Mouse (Mus musculus) forebrain, embryonic 16.5 days (tissue): ENCODE results near the gene Olfr615. TPM values are rescaled to one million over a fixed set of nuclear protein-coding genes. Genes with fewer than 3 reads are reported as not detected.

Experiments used
- ATAC-seq: fragments of 200-750 bp; cut with Nextera tagmentation; 2 replicates; pipeline ENCODE4 v1.8.0; 2017; ENCODE audit warnings: mild to moderate bottlenecking, moderate library complexity
- H3K27ac ChIP-seq: fragments of 300-500 bp; sonication (generic); 2 replicates; pipeline ENCODE4 v1.5.1; 2014; ENCODE audit warnings: low read length, control low read depth
- H3K27me3 ChIP-seq: fragments of 300-500 bp; sonication (generic); replicated peaks from 2 replicates; pipeline ENCODE4 v1.6.1; 2014; ENCODE audit warnings: low read length; ENCODE audit not compliant: control insufficient read depth, insufficient read depth
- H3K36me3 ChIP-seq: fragments of 300-500 bp; sonication (generic); 2 replicates; pipeline ENCODE4 v1.6.1; 2014; ENCODE audit not compliant: control insufficient read depth, insufficient read depth
- H3K4me1 ChIP-seq: fragments of 300-500 bp; sonication (generic); replicated peaks from 2 replicates; pipeline ENCODE4 v1.6.1; 2014; ENCODE audit warnings: low read length; ENCODE audit not compliant: control insufficient read depth, insufficient read depth
- H3K4me2 ChIP-seq: fragments of 300-500 bp; sonication (generic); 2 replicates; pipeline ENCODE4 v1.6.1; 2014; ENCODE audit warnings: mild to moderate bottlenecking, low read length, control low read depth
- H3K4me3 ChIP-seq: fragments of 300-500 bp; sonication (generic); replicated peaks from 2 replicates; pipeline ENCODE4 v1.5.1; 2014; ENCODE audit warnings: mild to moderate bottlenecking, low read length, control low read depth
- H3K9ac ChIP-seq: fragments of 300-500 bp; sonication (generic); replicated peaks from 2 replicates; pipeline ENCODE4 v1.6.1; 2014; ENCODE audit warnings: low read depth, low read length, control low read depth
- H3K9me3 ChIP-seq: fragments of 300-500 bp; sonication (generic); 2 replicates; pipeline ENCODE4 v1.6.1; 2016; ENCODE audit warnings: low read length; ENCODE audit not compliant: control insufficient read depth
- WGBS: fragments of 180-500 bp; shearing (Covaris S2); extraction: QIAGEN DNeasy Blood & Tissue Kit; methylation state at CpG from one replicate; pipeline ENCODE4 v1.1.7; 2014; 5-methylcytosine and 5-hydroxymethylcytosine counted together
- microRNA-seq: library from miRNA; unstranded; fragments of <30 nt; microRNA quantifications from one replicate; pipeline ENCODE4, GENCODE M21; 2017
- polyA plus RNA-seq: library from polyadenylated mRNA; unstranded; fragments of >200 nt; fragmentation: Nextera tagmentation; extraction: Ambion mirVana; gene quantifications from 2 replicates; pipeline ENCODE4 v1.2.1, GENCODE M21; 2015

Olfr615 gene
- polyA plus RNA-seq, 1 experiment from 2014 or later, result not detected

DNA sequence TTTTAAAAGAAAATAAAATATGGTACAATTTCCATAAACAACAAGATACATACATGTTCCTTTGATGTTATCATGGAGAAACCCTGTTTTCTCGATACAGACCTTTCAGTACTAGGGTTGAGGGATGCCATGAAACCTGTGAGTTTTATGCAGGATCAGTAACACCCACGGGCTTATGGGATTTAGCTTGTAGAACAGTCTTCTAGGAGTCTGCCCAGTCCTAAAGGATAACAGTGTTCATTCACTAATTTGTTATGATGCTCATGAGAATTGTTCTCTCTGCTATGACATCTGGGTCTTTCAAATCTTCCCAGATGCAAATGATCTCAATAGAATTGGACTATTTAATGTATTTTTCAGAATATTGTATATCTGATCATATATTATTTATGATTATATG lies 56.6 kb downstream of the Olfr615 start, which contains the start of gene Olfr620:
Gene Olfr620, minus strand, starts transcription at position 101 of the 400 bp plus-strand sequence.
- Histone ChIP-seq H3K4me2 (no peak within 1 kb of the TSS), H3K4me3 (no peak within 1 kb of the TSS), H3K36me3 (no peaks in the 10 kb centered on the region), H3K4me1 (no peaks in the 10 kb centered on the region), H3K27ac (no peak within 1 kb of the TSS), H3K9me3 (no peaks in the 10 kb centered on the region), H3K27me3 (no peaks in the 10 kb centered on the region), H3K9ac (no peak within 1 kb of the TSS)
- 77% methylated on average over 2 of the region's 2 CpGs for WGBS
- ATAC-seq, result no peak

Small RNAs within 50 kb of the gene (microRNA-seq; reads per million reads assigned to microRNA genes)
- not detected for gene Gm26506

Other genes starting within 250 kb of the Olfr615 start
- gene Olfr597, start 239.8 kb upstream of the Olfr615 start, polyA plus RNA-seq, result not detected in 2 replicates
- not detected in 2 replicates for gene Olfr598, start 232.5 kb upstream of the Olfr615 start, polyA plus RNA-seq
- not detected in 2 replicates for gene Olfr599, start 220.2 kb upstream of the Olfr615 start, polyA plus RNA-seq
- not detected in 2 replicates for gene Olfr600, start 206.4 kb upstream of the Olfr615 start, polyA plus RNA-seq
- not detected in 2 replicates for gene Olfr601, start 193.4 kb upstream of the Olfr615 start, polyA plus RNA-seq
- not detected in 2 replicates for gene Olfr603, start 169.9 kb upstream of the Olfr615 start, polyA plus RNA-seq
- not detected in 2 replicates for gene Usp17lc, start 141.0 kb upstream of the Olfr615 start, polyA plus RNA-seq
- not detected in 2 replicates for gene Olfr605, start 110.6 kb upstream of the Olfr615 start, polyA plus RNA-seq
- gene Olfr606, start 107.0 kb upstream of the Olfr615 start, polyA plus RNA-seq, result not detected in 2 replicates
- not detected in 2 replicates for gene Olfr607, start 91.9 kb upstream of the Olfr615 start, polyA plus RNA-seq
- gene Olfr608, start 86.2 kb upstream of the Olfr615 start, polyA plus RNA-seq, result not detected in 2 replicates
- not detected in 2 replicates for gene Olfr609, start 58.0 kb upstream of the Olfr615 start, polyA plus RNA-seq
- gene Olfr610, start 44.0 kb upstream of the Olfr615 start, polyA plus RNA-seq, result not detected in 2 replicates
- gene Olfr611, start 35.2 kb upstream of the Olfr615 start, polyA plus RNA-seq, result not detected in 2 replicates
- not detected in 2 replicates for gene Olfr612, start 13.4 kb upstream of the Olfr615 start, polyA plus RNA-seq
- not detected in 2 replicates for gene Olfr613, start 8.0 kb upstream of the Olfr615 start, polyA plus RNA-seq
- gene Olfr616, start 13.1 kb downstream of the Olfr615 start, polyA plus RNA-seq, result not detected in 2 replicates
- gene Olfr617, start 17.0 kb downstream of the Olfr615 start, polyA plus RNA-seq, result not detected in 2 replicates
- gene Olfr618, start 34.0 kb downstream of the Olfr615 start, polyA plus RNA-seq, result not detected in 2 replicates
- not detected in 2 replicates for gene Olfr619, start 44.5 kb downstream of the Olfr615 start, polyA plus RNA-seq
- not detected in 2 replicates for gene Olfr620, start 56.5 kb downstream of the Olfr615 start, polyA plus RNA-seq
- gene Olfr622, start 86.6 kb downstream of the Olfr615 start, polyA plus RNA-seq, result not detected in 2 replicates
- not detected in 2 replicates for gene Olfr623, start 107.6 kb downstream of the Olfr615 start, polyA plus RNA-seq
- gene Olfr624, start 115.1 kb downstream of the Olfr615 start, polyA plus RNA-seq, result not detected in 2 replicates
- not detected in 2 replicates for gene Olfr625-ps1, start 126.6 kb downstream of the Olfr615 start, polyA plus RNA-seq
- gene Olfr243, start 158.6 kb downstream of the Olfr615 start, polyA plus RNA-seq, result not detected in 2 replicates
- gene Olfr628, start 174.3 kb downstream of the Olfr615 start, polyA plus RNA-seq, result not detected in 2 replicates
- gene Olfr629, start 188.9 kb downstream of the Olfr615 start, polyA plus RNA-seq, result not detected in 2 replicates
- not detected in 2 replicates for gene Olfr630, start 201.3 kb downstream of the Olfr615 start, polyA plus RNA-seq
- gene Olfr69, start 215.5 kb downstream of the Olfr615 start, polyA plus RNA-seq, result not detected in 2 replicates
- gene Olfr68, start 223.6 kb downstream of the Olfr615 start, polyA plus RNA-seq, result not detected in 2 replicates
- gene Olfr67, start 235.7 kb downstream of the Olfr615 start, polyA plus RNA-seq, result not detected in 2 replicates